Mouse (Mus musculus) kidney, embryonic 14.5 days (tissue): ENCODE results near the gene Elf2. TPM values are rescaled to one million over a fixed set of nuclear protein-coding genes. Genes with fewer than 3 reads are reported as not detected.
"Not testable (repeated sequence)": the region's sequence is repeated elsewhere in the genome, so short reads cannot be mapped to it uniquely, and the experiment has no call there.

Experiments
- ATAC-seq: fragments of 200-750 bp; cut with Nextera tagmentation; 2 replicates; pipeline ENCODE4 v1.8.0; 2017; ENCODE audit warnings: moderate number of reproducible peaks, mild to moderate bottlenecking, moderate TSS enrichment, moderate library complexity; ENCODE audit not compliant: low FRiP score, low TSS enrichment
- H3K27ac ChIP-seq: fragments of 300-500 bp; sonication (generic); 2 replicates; pipeline ENCODE4 v1.5.1; 2014; ENCODE audit warnings: low read depth, mild to moderate bottlenecking, low read length, moderate library complexity, mixed read lengths
- H3K27me3 ChIP-seq: fragments of 300-500 bp; sonication (generic); 2 replicates; pipeline ENCODE4 v1.6.1; 2014; ENCODE audit warnings: mild to moderate bottlenecking, low read length; ENCODE audit not compliant: control insufficient read depth, insufficient read depth
- H3K36me3 ChIP-seq: fragments of 300-500 bp; sonication (generic); 2 replicates; pipeline ENCODE4 v1.6.1; 2014; ENCODE audit warnings: low read length, mixed read lengths; ENCODE audit not compliant: control insufficient read depth, insufficient read depth
- H3K4me1 ChIP-seq: fragments of 300-500 bp; sonication (generic); 2 replicates; pipeline ENCODE4 v1.6.1; 2014; ENCODE audit warnings: low read length, mixed read lengths; ENCODE audit not compliant: control insufficient read depth, insufficient read depth
- H3K4me2 ChIP-seq: fragments of 300-500 bp; sonication (generic); replicated peaks from 2 replicates; pipeline ENCODE4 v1.6.1; 2014; ENCODE audit warnings: low read depth, mild to moderate bottlenecking, low read length
- H3K4me3 ChIP-seq: fragments of 300-500 bp; sonication (generic); 2 replicates; pipeline ENCODE4 v1.5.1; 2014; ENCODE audit warnings: mild to moderate bottlenecking, low read length
- H3K9ac ChIP-seq: fragments of 300-500 bp; sonication (generic); 2 replicates; pipeline ENCODE4 v1.6.1; 2014; ENCODE audit warnings: low read depth, mild to moderate bottlenecking, low read length, moderate library complexity
- H3K9me3 ChIP-seq: fragments of 300-500 bp; sonication (generic); 2 replicates; pipeline ENCODE4 v1.6.1; 2016; ENCODE audit warnings: low read length; ENCODE audit not compliant: control insufficient read depth
- WGBS: fragments of 180-500 bp; shearing (Covaris S2); extraction: QIAGEN DNeasy Blood & Tissue Kit; methylation state at CpG from one replicate; pipeline ENCODE4 v1.1.7; 2014; 5-methylcytosine and 5-hydroxymethylcytosine counted together
- polyA plus RNA-seq: library from polyadenylated mRNA; unstranded; fragments of >200 nt; fragmentation: Nextera tagmentation; extraction: Ambion mirVana; gene quantifications from 2 replicates; pipeline ENCODE4 v1.2.1, GENCODE M21; 2014

Gene Elf2
- polyA plus RNA-seq, 1 experiment from 2014 or later, result 61.6 TPM

DNA sequence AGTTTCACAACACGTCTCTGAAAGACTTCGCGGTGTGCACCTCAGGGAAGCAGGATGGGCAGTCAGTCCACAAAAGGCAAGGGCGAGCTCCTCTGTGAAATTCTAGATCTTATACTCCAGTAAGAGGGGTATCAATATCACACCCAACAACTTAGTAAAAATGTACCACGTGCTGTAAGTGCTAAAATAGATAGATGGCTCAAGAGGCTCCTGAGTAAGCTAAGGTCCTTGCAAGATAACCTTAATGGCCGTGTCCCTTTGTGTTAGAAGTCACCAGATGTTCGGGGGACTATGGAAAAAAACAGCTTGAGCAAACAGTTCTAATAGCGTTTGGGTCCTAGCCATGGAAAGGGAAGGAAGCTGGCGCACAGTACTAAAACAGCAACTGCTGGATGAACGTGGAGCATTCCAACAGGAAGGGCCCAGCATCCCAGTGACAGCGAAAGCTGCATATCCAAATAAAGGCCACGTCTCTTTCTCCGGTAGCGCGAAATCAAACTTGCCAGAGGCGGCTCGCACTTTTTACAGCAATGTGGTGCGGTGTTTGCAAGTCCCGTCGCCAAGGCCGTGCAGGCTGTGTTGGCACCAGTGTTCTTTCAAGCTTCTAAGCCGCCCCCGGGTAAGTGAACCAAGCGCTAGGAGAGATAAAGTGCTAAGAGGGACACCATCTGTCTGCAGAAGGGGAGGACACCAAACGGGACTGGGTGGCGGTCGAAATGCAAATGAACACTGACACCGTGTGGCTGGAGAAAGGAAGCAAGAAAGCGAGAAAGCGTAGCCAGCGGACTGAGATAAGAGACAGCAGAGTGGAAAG lies 24.4 kb upstream of the Elf2 start:
- 4% methylated on average over 31 of the region's 31 CpGs for WGBS
- Histone ChIP-seq H3K9ac (peak overlapping the region; percentile 42; the same call in 1 of the 2 replicates), H3K27me3 (no peaks in the 10 kb centered on the region), H3K27ac (peak overlapping the region; percentile 47; the same call in 1 of the 2 replicates), H3K4me2 (peak overlapping the region; percentile 83), H3K36me3 (no peaks in the 10 kb centered on the region), H3K4me3 (peak overlapping the region; percentile 50), H3K4me1 (no peaks in the 10 kb centered on the region), H3K9me3 (no peaks in the 10 kb centered on the region)
- ATAC-seq, result peak; percentile 89

DNA sequence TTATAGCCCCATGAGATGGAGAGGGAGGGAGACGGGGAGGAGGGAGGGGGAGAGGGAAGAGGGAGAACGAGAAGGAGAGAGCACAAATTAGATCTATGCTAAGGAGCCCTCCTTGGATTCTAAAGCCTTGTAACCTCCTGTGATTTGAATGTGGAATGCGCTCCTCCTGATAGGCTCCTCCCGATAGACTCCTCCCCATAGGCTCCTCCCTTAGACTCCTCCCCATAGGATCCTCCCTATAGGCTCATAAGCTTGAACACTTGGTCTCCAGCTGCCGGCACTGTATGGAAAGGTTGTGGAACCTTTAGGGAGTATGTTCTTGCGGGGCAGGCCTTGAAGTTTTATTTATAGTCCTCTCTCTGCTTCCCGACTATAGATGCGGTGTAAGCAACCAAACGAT lies 20.6 kb upstream of the Elf2 start:
- Histone ChIP-seq H3K4me2 (0 out of 2 replicates have a peak overlapping the region, but pooled peaks have one; percentile 2), H3K27me3 (no peaks in the 10 kb centered on the region), H3K36me3 (no peaks in the 10 kb centered on the region), H3K9me3 (no peaks in the 10 kb centered on the region), H3K27ac (no peak overlapping the region), H3K4me3 (no peak overlapping the region), H3K9ac (no peak overlapping the region), H3K4me1 (no peaks in the 10 kb centered on the region)
- ATAC-seq, result peak; percentile 34; the same call in 1 of the 2 replicates
- WGBS, result 18% methylated on average over 9 of the region's 9 CpGs

DNA sequence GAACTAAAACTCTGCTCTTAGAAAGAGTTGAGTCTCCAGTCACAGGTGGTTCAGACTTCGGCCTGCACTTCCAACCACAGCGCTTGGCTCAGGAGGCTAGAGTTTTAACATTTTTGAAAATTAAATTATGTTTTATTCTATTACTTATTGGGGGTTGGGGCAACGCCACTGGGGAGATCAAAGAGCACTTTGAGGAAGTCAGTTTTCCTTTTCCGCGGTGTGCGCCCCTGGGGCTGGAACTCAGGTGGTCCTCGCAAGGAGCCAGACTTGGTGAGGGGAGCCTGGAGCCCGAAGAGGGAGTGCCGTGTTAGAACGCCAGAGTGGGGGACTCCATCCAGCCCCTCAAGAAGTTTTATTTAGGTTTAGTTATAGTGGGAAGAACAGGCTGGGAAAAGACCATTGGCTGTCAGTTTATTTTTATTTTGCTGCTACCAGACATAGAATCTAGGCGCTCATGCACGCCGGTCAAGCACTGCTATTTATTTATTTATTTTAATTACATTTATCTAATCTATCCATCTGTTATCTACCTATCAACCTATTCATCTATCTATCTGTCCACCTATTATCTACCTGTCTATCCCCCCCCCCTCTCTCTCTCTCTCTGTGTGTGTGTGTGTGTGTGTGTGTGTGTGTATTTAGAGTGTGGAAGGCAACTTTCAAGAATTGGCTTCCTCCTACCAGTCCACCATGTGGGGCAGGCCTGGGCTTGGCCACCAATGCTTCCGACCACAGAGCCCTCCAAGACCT lies 19.3 kb upstream of the Elf2 start:
- H3K36me3 ChIP-seq, result no peaks in the 10 kb centered on the region
- no peaks in the 10 kb centered on the region for H3K4me1 ChIP-seq
- no peak overlapping the region for H3K9ac ChIP-seq
- H3K27ac ChIP-seq, result no peak overlapping the region
- no peaks in the 10 kb centered on the region for H3K27me3 ChIP-seq
- WGBS, result 23% methylated on average over 14 of the region's 14 CpGs
- H3K4me3 ChIP-seq, result peak overlapping the region; percentile 60
- H3K9me3 ChIP-seq, result no peaks in the 10 kb centered on the region
- ATAC-seq, result no peak
- peak overlapping the region; percentile 68 for H3K4me2 ChIP-seq

DNA sequence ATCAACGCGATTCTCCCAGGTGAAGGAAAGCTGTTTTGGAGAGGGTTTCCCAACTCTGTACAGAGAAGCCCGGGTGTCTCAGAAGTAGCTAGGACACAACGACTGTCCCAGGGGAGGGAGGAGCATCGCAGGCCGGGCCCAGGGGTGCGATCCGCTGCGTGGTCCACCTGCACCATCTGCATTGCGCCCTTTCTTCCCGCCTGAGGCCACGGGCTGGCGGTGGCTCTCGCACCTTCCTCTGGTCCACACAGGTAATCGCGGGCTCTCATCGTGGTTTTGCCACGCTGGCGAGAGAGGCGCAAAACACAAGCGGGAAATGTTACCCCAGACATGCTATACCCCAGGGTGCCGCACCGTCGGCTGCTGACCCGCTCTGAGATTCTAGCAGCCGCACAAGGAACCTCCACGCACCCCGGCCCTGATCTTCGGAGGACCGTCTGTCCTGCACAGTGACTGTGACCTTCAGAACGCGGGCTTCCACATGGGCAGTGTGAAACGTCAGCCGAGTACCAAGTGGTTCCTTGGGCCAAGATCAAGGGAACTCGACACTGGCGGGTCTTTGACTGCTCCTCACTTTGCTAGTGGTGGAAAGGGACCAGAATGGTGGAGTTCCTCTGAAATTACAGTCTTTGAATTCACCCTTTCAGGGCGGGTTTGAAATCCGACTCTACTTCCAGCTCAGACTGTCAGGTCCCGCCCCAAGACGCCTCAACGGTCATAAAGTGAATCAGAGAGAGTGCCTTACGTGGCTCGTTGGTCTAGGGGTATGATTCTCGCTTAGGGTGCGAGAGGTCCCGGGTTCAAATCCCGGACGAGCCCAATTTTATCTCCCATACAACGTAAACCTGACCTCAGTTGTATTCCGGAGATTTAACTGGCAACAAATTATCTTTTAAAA lies 18.4 kb upstream of the Elf2 start:
- ATAC-seq, result peak; percentile 82
- H3K9me3 ChIP-seq, result no peaks in the 10 kb centered on the region
- peak overlapping the region; percentile 20; the same call in 1 of the 2 replicates for H3K27ac ChIP-seq
- no peaks in the 10 kb centered on the region for H3K36me3 ChIP-seq
- peak overlapping the region; percentile 42 for H3K9ac ChIP-seq
- H3K4me1 ChIP-seq, result no peaks in the 10 kb centered on the region
- under 1% methylated on average over 50 of the region's 50 CpGs for WGBS
- no peaks in the 10 kb centered on the region for H3K27me3 ChIP-seq
- peak overlapping the region; percentile 60 for H3K4me3 ChIP-seq
- H3K4me2 ChIP-seq, result peak overlapping the region; percentile 68

DNA sequence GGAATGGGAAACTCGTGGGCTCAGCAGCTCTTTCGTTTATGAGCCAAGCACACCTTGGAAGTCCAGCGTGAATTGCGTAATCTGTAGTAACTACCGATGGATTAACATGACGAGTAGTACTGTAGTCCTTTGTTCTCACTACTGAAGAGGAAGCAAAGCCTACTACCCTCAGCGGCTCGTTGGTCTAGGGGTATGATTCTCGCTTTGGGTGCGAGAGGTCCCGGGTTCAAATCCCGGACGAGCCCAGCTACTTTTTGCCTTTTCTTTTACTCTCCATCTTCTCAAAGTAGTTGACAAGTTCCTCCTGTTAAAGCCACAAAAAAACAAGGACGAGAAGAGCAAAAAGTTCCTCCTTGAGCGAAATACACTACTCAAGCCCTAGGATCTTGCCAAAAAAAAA lies 17.7 kb upstream of the Elf2 start:
- under 1% methylated on average over 15 of the region's 15 CpGs for WGBS
- H3K9ac ChIP-seq, result no peak overlapping the region
- H3K36me3 ChIP-seq, result no peaks in the 10 kb centered on the region
- peak overlapping the region; percentile 60 for H3K4me3 ChIP-seq
- peak overlapping the region; percentile 68 for H3K4me2 ChIP-seq
- H3K27ac ChIP-seq, result no peak overlapping the region
- H3K9me3 ChIP-seq, result no peaks in the 10 kb centered on the region
- no peaks in the 10 kb centered on the region for H3K27me3 ChIP-seq
- ATAC-seq, result peak; percentile 37
- no peaks in the 10 kb centered on the region for H3K4me1 ChIP-seq

DNA sequence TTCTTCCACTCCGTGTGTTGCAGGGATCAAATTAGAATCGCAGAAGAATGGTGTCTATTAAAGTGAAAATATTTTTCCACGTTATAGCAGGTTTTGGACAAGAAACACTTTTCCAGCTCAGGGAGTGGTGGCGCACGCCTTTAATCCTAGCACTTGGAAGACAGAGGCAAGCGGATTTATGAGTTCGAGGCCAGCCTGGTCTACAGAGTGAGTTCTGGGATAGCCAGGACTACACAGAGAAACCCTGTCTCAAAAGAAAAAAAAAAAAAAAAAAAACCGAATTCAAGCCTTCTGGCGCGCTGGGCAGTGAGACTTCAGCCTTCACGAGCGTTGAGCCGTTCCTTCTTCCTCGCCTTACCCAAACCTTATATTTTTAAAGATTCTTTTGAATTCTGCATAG lies 17.2 kb upstream of the Elf2 start:
- H3K9ac ChIP-seq, result no peak overlapping the region
- no peaks in the 10 kb centered on the region for H3K27me3 ChIP-seq
- no peaks in the 10 kb centered on the region for H3K4me1 ChIP-seq
- ATAC-seq, result no peak
- H3K27ac ChIP-seq, result no peak overlapping the region
- H3K9me3 ChIP-seq, result no peaks in the 10 kb centered on the region
- H3K4me2 ChIP-seq, result peak overlapping the region; percentile 68
- peak overlapping the region; percentile 60 for H3K4me3 ChIP-seq
- WGBS, result 9% methylated on average over 14 of the region's 14 CpGs
- H3K36me3 ChIP-seq, result no peaks in the 10 kb centered on the region

DNA sequence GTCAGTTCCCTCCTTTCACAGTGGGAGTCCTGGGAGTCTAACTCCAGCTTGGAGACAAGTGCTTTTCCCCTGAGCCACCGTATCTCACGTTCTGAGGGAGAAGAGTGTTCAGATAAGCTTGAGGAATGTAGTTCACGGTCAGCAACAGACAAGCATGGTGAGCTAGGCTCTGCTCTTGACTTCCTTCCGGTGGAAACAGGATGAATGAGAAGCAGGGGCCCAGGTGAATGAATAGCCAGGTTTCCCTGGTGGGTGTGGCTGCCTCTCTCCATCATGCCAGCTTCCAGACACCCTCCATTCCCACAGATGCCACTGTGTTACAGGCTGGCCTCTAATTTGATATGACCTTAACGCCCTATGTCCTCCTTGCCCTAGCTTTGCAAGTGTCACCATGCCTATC lies 16.6 kb upstream of the Elf2 start:
- no peak overlapping the region for H3K27ac ChIP-seq
- no peaks in the 10 kb centered on the region for H3K9me3 ChIP-seq
- H3K27me3 ChIP-seq, result no peaks in the 10 kb centered on the region
- WGBS, result 49% methylated on average over 5 of the region's 5 CpGs
- peak overlapping the region; percentile 60; the same call in 1 of the 2 replicates for H3K4me3 ChIP-seq
- H3K4me1 ChIP-seq, result no peaks in the 10 kb centered on the region
- no peak overlapping the region for H3K4me2 ChIP-seq
- ATAC-seq, result no peak
- H3K36me3 ChIP-seq, result no peaks in the 10 kb centered on the region
- no peak overlapping the region for H3K9ac ChIP-seq

DNA sequence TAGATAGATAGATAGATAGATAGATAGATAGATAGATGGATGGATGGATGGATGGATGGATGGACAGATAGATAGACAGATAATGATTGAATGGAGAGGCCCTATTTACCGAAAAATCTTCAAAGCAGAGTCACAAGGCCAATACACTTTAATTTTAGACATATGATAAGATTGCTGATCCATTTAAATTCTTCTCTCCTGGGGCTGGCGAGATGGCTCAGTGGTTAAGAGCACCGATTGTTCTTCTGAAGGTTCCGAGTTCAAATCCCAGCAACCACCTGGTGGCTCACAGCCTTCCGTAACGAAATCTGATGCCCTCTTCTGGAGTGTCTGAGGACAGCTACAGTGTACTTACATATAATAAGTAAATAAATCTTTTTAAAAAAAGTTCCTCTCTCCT lies 14.5 kb upstream of the Elf2 start:
- H3K4me3 ChIP-seq, H3K27me3 ChIP-seq, H3K27ac ChIP-seq, ATAC-seq, H3K4me2 ChIP-seq, H3K9ac ChIP-seq, H3K36me3 ChIP-seq, H3K4me1 ChIP-seq, H3K9me3 ChIP-seq: not testable (repeated sequence)
- WGBS, result 87% methylated on average over 6 of the region's 6 CpGs
